Mouse (Mus musculus): ENCODE results near the gene Fam198b.

DNA sequence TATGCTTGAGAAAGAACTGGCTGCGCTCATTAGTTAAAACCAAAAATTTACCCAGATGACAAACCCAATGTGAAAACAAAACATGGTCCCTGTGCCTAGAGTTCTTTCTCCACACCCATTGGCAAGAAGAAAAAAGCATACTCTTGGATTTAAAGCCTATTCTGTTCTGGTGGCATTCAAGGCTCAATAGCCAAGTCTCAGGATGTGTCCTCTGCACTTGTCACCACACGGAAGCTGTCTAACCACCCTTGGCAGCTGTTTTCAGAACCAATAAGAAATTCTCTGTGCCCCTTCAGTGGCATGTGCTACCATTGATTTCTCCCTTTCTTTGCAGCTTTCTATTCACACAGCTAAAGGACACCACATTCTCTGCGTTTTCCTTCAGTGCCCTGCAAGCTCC lies 26.1 kb upstream of the Fam198b start:
- TF ChIP-seq POLR2A (IDR thresholded peaks at IDR 0.05; ENCODE audit: low read depth, low read length) = no peak
- TF ChIP-seq CTCF (IDR thresholded peaks at IDR 0.05; ENCODE audit: extremely low read depth, insufficient read depth, insufficient read length, insufficient replicate concordance) = no peak

Data from spleen, adult 2 months (tissue).